ENCODE assay signal across 10 mouse cellular contexts in genomic region chr12:33928331-33929192, GRCm38 (mm10). TPM values are rescaled to one million over a fixed set of nuclear protein-coding genes. Genes with fewer than 3 reads are reported as not detected.
DNase-seq lines count a peak whose midpoint lies in the region; ATAC-seq and TF ChIP-seq lines count a peak whose summit lies in the region.
"Had no signal": no experiment of that assay in that cellular context is flagged by ENCODE, and none has a peak within 500 bp of the region (broad histone marks: within the 10 kb centered on the region; RNA-seq: fewer than 3 reads in every experiment).

TSS of gene Ferd3l (plus strand) at chr12:33928425.

- H3K4me2 ChIP-seq in hindbrain, embryonic 13.5 days, result peak within 1 kb of the TSS; percentile 59
- H3K4me2 ChIP-seq in midbrain, embryonic 14.5 days (ENCODE audit: low read length), result peak within 1 kb of the TSS; percentile 55

- peak; percentile 16 for DNase-seq in gastrocnemius, adult 2 months
- no peak for DNase-seq in gastrocnemius, postnatal 4 days (ENCODE audit: low spot score in 2 of 2)
- peak; percentile 32 for DNase-seq in embryo, embryonic 10.5 days (ENCODE audit: low spot score)
- peak; percentile 53 for DNase-seq in midbrain, embryonic 14.5 days
- no peak for DNase-seq in layer of hippocampus, adult 18-20 months (ENCODE audit: low spot score in 2 of 2)
- no peak for DNase-seq in left cerebral cortex, adult 9 months (ENCODE audit: low spot score in 2 of 2)
- no peak for DNase-seq in layer of hippocampus, adult 11-12 months (ENCODE audit: low spot score)
- DNase-seq: liver had no signal

- H3K9me3 ChIP-seq in hindbrain, embryonic 13.5 days, result no peaks in the 10 kb centered on the region
- no peaks in the 10 kb centered on the region for H3K9me3 ChIP-seq in midbrain, embryonic 14.5 days (ENCODE audit: control insufficient read depth, low read length)

- TF ChIP-seq CTCF in gastrocnemius, adult 2 months (IDR thresholded peaks at IDR 0.05), result no peak

- WGBS in hindbrain, embryonic 13.5 days, result under 1% methylated on average over 39 of the region's 39 CpGs
- WGBS in midbrain, embryonic 14.5 days, result 2% methylated on average over 39 of the region's 39 CpGs

- no peak within 1 kb of the TSS for H3K27ac ChIP-seq in gastrocnemius, adult 2 months
- H3K27ac ChIP-seq in hindbrain, embryonic 13.5 days, result no peak within 1 kb of the TSS
- H3K27ac ChIP-seq in midbrain, embryonic 14.5 days (replicated peaks; ENCODE audit: low read depth, low read length), result no peak within 1 kb of the TSS

- intact Hi-C loops in gastrocnemius, adult 2 months (cut with DNase I), result no loop called here

- no peaks in the 10 kb centered on the region for H3K36me3 ChIP-seq in hindbrain, embryonic 13.5 days
- H3K36me3 ChIP-seq in midbrain, embryonic 14.5 days (ENCODE audit: control insufficient read depth, insufficient read depth, low read length), result no peaks in the 10 kb centered on the region

- peak; percentile 21; the same call in 1 of the 2 replicates for ATAC-seq in hindbrain, embryonic 13.5 days (ENCODE audit: low FRiP score)
- ATAC-seq in midbrain, embryonic 14.5 days (ENCODE audit: low FRiP score, low TSS enrichment), result 0 out of 2 replicates have a peak, but pooled peaks have one; percentile 46

- 0 out of 2 replicates have a peak within 1 kb of the TSS, but pooled peaks have one; percentile 44 for H3K9ac ChIP-seq in hindbrain, embryonic 13.5 days
- H3K9ac ChIP-seq in midbrain, embryonic 14.5 days (replicated peaks; ENCODE audit: low read length), result no peak within 1 kb of the TSS; the same call in 1 of the 2 replicates

- H3K27me3 ChIP-seq in hindbrain, embryonic 13.5 days, result peaks cover 45% of the 10 kb centered on the region
- H3K27me3 ChIP-seq in midbrain, embryonic 14.5 days (ENCODE audit: control insufficient read depth, insufficient read depth, low read length), result peaks cover 16% of the 10 kb centered on the region

- peaks cover 18% of the 10 kb centered on the region for H3K4me1 ChIP-seq in hindbrain, embryonic 13.5 days (replicated peaks)
- H3K4me1 ChIP-seq in midbrain, embryonic 14.5 days (ENCODE audit: control insufficient read depth, insufficient read depth, low read length), result peaks cover 15% of the 10 kb centered on the region

- H3K4me3 ChIP-seq in gastrocnemius, adult 2 months, result peak within 1 kb of the TSS; percentile 6
- H3K4me3 ChIP-seq in hindbrain, embryonic 13.5 days, result peak within 1 kb of the TSS; percentile 36
- peak within 1 kb of the TSS; percentile 32 for H3K4me3 ChIP-seq in midbrain, embryonic 14.5 days (replicated peaks; ENCODE audit: low read depth, low read length)

RNA-seq across cellular contexts. Expression of gene Ferd3l, which starts in this region (rescaled TPM):
- not detected for total RNA-seq in gastrocnemius, adult 2 months (2021)
- total RNA-seq in gastrocnemius, postnatal 4 days (2021), result not detected
- 1.1 and 2.2 TPM in 2 replicates for polyA plus RNA-seq in hindbrain, embryonic 13.5 days (2015; fragmentation: Nextera tagmentation; extraction: Ambion mirVana)
- polyA plus RNA-seq in midbrain, embryonic 14.5 days (2014; fragmentation: Nextera tagmentation; extraction: Ambion mirVana), result 0.41 and 1.7 TPM in 2 replicates
- not detected for total RNA-seq in layer of hippocampus, adult 18-20 months (2021)
- polyA plus RNA-seq: gonadal fat pad, adult 2 months had no signal

Comparison
In these comparisons a context has a peak if more than half of its experiments do, and no peak if none do; other contexts are left out.
1. Peak in DNase-seq and H3K4me3 ChIP-seq in gastrocnemius, adult 2 months; RNA of the gene not detected or under 1 TPM.
2. DNase-seq: peak in embryo, embryonic 10.5 days (single experiment) and midbrain, embryonic 14.5 days (single experiment); none in gastrocnemius, postnatal 4 days (0 of 2), layer of hippocampus, adult 18-20 months (0 of 2), left cerebral cortex, adult 9 months (0 of 2) and layer of hippocampus, adult 11-12 months (single experiment).
3. Peak in every context shown above with its lines, with median percentiles within 50 percentile points of each other: H3K4me3 ChIP-seq.